Mouse (Mus musculus) C2C12 (cell line): Measurements from ENCODE around the gene Prdx1.

Experiments
- CEBPB ChIP-seq: IDR thresholded peaks from one replicate; pipeline ENCODE4 v1.6.1; 2011; ENCODE audit warnings: low read depth, mild to moderate bottlenecking, control low read depth, moderate library complexity
- CTCF ChIP-seq: IDR thresholded peaks from one replicate; pipeline ENCODE4 v1.5.1; 2011; ENCODE audit not compliant: control insufficient read depth, insufficient read depth, insufficient read length
- MAX ChIP-seq: IDR thresholded peaks from one replicate; pipeline ENCODE4 v1.6.1; 2011; ENCODE audit warnings: mild to moderate bottlenecking, control low read depth
- MYOD1 ChIP-seq: IDR thresholded peaks from one replicate; pipeline ENCODE4 v1.6.1; 2011; ENCODE audit warnings: low read depth; ENCODE audit not compliant: control insufficient read depth, insufficient read length
- USF1 ChIP-seq: IDR thresholded peaks from one replicate; pipeline ENCODE4 v1.6.1; 2011; ENCODE audit warnings: low read depth, mild to moderate bottlenecking, control low read depth, moderate library complexity

- TF ChIP-seq CTCF (no peak), USF1 (no peak), MAX (no peak), MYOD1 (no peak), CEBPB (no peak)
These were observed 1.4 kb upstream of the Prdx1 start for GRCm38 (mm10) chr4:116683957-116684356.
